ENCODE assay signal across 9 mouse cellular contexts in the genomic region with DNA sequence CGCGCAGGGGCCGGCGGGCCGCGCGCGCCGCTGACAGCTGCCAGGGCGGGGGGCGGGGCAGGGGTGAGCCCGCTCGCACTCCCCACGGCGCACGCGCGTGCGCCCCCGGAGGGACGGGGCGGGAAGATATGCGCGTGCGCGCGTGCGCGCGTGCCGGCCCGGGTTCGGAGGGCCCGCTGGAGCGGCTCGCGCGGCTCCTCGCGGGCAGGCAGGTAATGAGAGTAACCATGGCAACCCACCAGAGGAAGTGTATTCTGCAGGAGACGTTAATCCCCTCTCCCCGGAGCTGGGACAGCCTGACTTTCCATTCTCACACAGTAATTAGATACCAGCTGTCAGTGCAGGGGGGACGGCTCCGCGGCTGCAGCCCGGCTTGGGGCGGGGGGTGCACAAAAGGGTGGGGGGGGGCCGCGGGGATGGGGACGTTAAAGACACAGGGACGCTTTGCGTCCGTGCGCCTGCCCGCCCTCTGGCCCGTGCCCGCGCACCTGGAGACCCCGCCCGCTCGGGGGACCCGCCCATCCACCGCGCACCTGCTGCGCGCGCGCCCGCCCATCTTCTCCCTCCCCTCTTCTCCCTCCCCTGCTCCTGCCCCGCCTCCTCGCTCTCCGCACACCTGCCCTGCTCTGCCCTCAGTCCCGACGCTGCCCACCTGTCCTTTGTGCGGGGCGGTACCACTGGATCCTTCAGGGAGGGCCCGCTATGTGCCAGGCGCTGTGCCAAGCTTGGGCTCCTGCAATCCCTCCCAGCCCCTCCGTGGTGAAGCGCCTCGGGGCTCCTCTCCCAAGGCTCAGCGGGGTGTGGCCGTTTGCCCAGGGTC. TPM values are rescaled to one million over a fixed set of nuclear protein-coding genes. Genes with fewer than 3 reads are reported as not detected.
DNase-seq lines count a peak whose midpoint lies in the region; ATAC-seq and TF ChIP-seq lines count a peak whose summit lies in the region.
"Had no signal": no experiment of that assay in that cellular context is flagged by ENCODE, and none has a peak within 500 bp of the region (broad histone marks: within the 10 kb centered on the region; RNA-seq: fewer than 3 reads in every experiment).

A gene (plus strand): TSS at position 218 of the 820 bp plus-strand sequence.

- H3K4me2 ChIP-seq in embryonic facial prominence, embryonic 12.5 days (replicated peaks): peak within 1 kb of the TSS; percentile 99
- peak within 1 kb of the TSS; percentile 98 for H3K4me2 ChIP-seq in heart, embryonic 13.5 days
- peak within 1 kb of the TSS; percentile 99 for H3K4me2 ChIP-seq in kidney, embryonic 16.5 days (replicated peaks; ENCODE audit: low read depth, low read length)
- H3K4me2 ChIP-seq in liver, embryonic 15.5 days: peak within 1 kb of the TSS; percentile 97
- H3K4me2 ChIP-seq in neural tube, embryonic 12.5 days (replicated peaks): peak within 1 kb of the TSS; percentile 99

- no peak for TF ChIP-seq CTCF in bone marrow, adult 2 months (IDR thresholded peaks at IDR 0.05; ENCODE audit: control insufficient read depth, insufficient read depth, low read length)
- no peak for TF ChIP-seq CTCF in testis, adult 2 months (IDR thresholded peaks at IDR 0.05; ENCODE audit: control insufficient read depth, insufficient read depth, insufficient replicate concordance, low read depth, low read length)

- H3K27ac ChIP-seq in bone marrow, adult 2 months (ENCODE audit: control insufficient read depth, insufficient read depth, low read depth, low read length, poor library complexity): peak within 1 kb of the TSS; percentile 68
- peak within 1 kb of the TSS; percentile 52 for H3K27ac ChIP-seq in embryonic facial prominence, embryonic 12.5 days
- H3K27ac ChIP-seq in heart, embryonic 13.5 days (replicated peaks): peak within 1 kb of the TSS; percentile 96
- peak within 1 kb of the TSS; percentile 54 for H3K27ac ChIP-seq in kidney, embryonic 16.5 days (ENCODE audit: low read length)
- peak within 1 kb of the TSS; percentile 97 for H3K27ac ChIP-seq in liver, embryonic 15.5 days (replicated peaks)
- H3K27ac ChIP-seq in neural tube, embryonic 12.5 days: peak within 1 kb of the TSS; percentile 87
- peak within 1 kb of the TSS; percentile 94 for H3K27ac ChIP-seq in testis, adult 2 months (ENCODE audit: control insufficient read depth, insufficient read depth, low read depth, low read length)

- DNase-seq in CD4-positive, CD25-positive, alpha-beta regulatory T cell, adult 2 months (ENCODE audit: low read depth, low spot score): peak; percentile 86

- peak; percentile 59; the same call in 1 of the 2 replicates for TF ChIP-seq POLR2A in bone marrow, adult 2 months (IDR thresholded peaks at IDR 0.05; ENCODE audit: borderline replicate concordance, control insufficient read depth, low read depth, low read length)
- TF ChIP-seq POLR2A in testis, adult 2 months (IDR thresholded peaks at IDR 0.05; ENCODE audit: control insufficient read depth, low read depth, low read length): no peak

- peak; percentile 60 for ATAC-seq in embryonic facial prominence, embryonic 12.5 days (ENCODE audit: insufficient number of reproducible peaks, insufficient read depth, low FRiP score, low TSS enrichment)
- peak; percentile 44 for ATAC-seq in heart, embryonic 13.5 days (ENCODE audit: extremely low read depth, insufficient number of reproducible peaks, low FRiP score, low TSS enrichment)
- ATAC-seq in kidney, embryonic 16.5 days (ENCODE audit: low FRiP score, low TSS enrichment): peak; percentile 50
- peak; percentile 45 for ATAC-seq in liver, embryonic 15.5 days (ENCODE audit: insufficient read depth)
- ATAC-seq in neural tube, embryonic 12.5 days (ENCODE audit: low FRiP score, low read depth): peak; percentile 81

- H3K4me3 ChIP-seq in bone marrow, adult 2 months (replicated peaks; ENCODE audit: control insufficient read depth, low read depth, low read length): peak within 1 kb of the TSS; percentile 76
- H3K4me3 ChIP-seq in embryonic facial prominence, embryonic 12.5 days: peak within 1 kb of the TSS; percentile 48
- H3K4me3 ChIP-seq in heart, embryonic 13.5 days: peak within 1 kb of the TSS; percentile 74
- H3K4me3 ChIP-seq in kidney, embryonic 16.5 days (ENCODE audit: low read length): peak within 1 kb of the TSS; percentile 66
- H3K4me3 ChIP-seq in liver, embryonic 15.5 days (replicated peaks): peak within 1 kb of the TSS; percentile 72
- H3K4me3 ChIP-seq in neural tube, embryonic 12.5 days: peak within 1 kb of the TSS; percentile 56
- peak within 1 kb of the TSS; percentile 95 for H3K4me3 ChIP-seq in testis, adult 2 months (ENCODE audit: control insufficient read depth, low read depth, low read length)

- no peaks in the 10 kb centered on the region for H3K36me3 ChIP-seq in embryonic facial prominence, embryonic 12.5 days
- no peaks in the 10 kb centered on the region for H3K36me3 ChIP-seq in heart, embryonic 13.5 days
- no peaks in the 10 kb centered on the region for H3K36me3 ChIP-seq in kidney, embryonic 16.5 days (ENCODE audit: insufficient read depth, low read length)
- no peaks in the 10 kb centered on the region for H3K36me3 ChIP-seq in liver, embryonic 15.5 days (replicated peaks)
- H3K36me3 ChIP-seq in neural tube, embryonic 12.5 days: no peaks in the 10 kb centered on the region
- H3K36me3 ChIP-seq in testis, adult 2 months (ENCODE audit: control insufficient read depth, insufficient read depth, low read length): no peaks in the 10 kb centered on the region

- WGBS in bone marrow, adult 2 months: 1% methylated on average over 74 of the region's 83 CpGs
- WGBS in embryonic facial prominence, embryonic 12.5 days: 1% methylated on average over 67 of the region's 83 CpGs
- WGBS in heart, embryonic 13.5 days: 2% methylated on average over 71 of the region's 83 CpGs
- under 1% methylated on average over 78 of the region's 83 CpGs for WGBS in kidney, embryonic 16.5 days
- WGBS in liver, embryonic 15.5 days (ENCODE audit: insufficient replicate concordance): under 1% methylated on average over 76 of the region's 83 CpGs
- 1% methylated on average over 59 of the region's 83 CpGs for WGBS in neural tube, embryonic 12.5 days

- H3K4me1 ChIP-seq in bone marrow, adult 2 months (ENCODE audit: control insufficient read depth, insufficient read depth, low read length): peaks cover 10% of the 10 kb centered on the region
- peaks cover 55% of the 10 kb centered on the region for H3K4me1 ChIP-seq in embryonic facial prominence, embryonic 12.5 days
- peaks cover 68% of the 10 kb centered on the region for H3K4me1 ChIP-seq in heart, embryonic 13.5 days
- H3K4me1 ChIP-seq in kidney, embryonic 16.5 days (ENCODE audit: insufficient read depth, low read length): peaks cover 48% of the 10 kb centered on the region
- H3K4me1 ChIP-seq in liver, embryonic 15.5 days (replicated peaks): peaks cover 93% of the 10 kb centered on the region
- peaks cover 56% of the 10 kb centered on the region for H3K4me1 ChIP-seq in neural tube, embryonic 12.5 days
- peaks cover 18% of the 10 kb centered on the region for H3K4me1 ChIP-seq in testis, adult 2 months (ENCODE audit: control insufficient read depth, insufficient read depth, low read length)

- H3K9ac ChIP-seq in embryonic facial prominence, embryonic 12.5 days: peak within 1 kb of the TSS; percentile 46
- H3K9ac ChIP-seq in heart, embryonic 13.5 days: peak within 1 kb of the TSS; percentile 92
- H3K9ac ChIP-seq in kidney, embryonic 16.5 days (replicated peaks; ENCODE audit: low read length): peak within 1 kb of the TSS; percentile 72
- H3K9ac ChIP-seq in liver, embryonic 15.5 days: peak within 1 kb of the TSS; percentile 90
- H3K9ac ChIP-seq in neural tube, embryonic 12.5 days: peak within 1 kb of the TSS; percentile 81

- peaks cover 21% of the 10 kb centered on the region for H3K27me3 ChIP-seq in embryonic facial prominence, embryonic 12.5 days
- H3K27me3 ChIP-seq in heart, embryonic 13.5 days (replicated peaks): peaks cover 8% of the 10 kb centered on the region; the same call in 1 of the 2 replicates
- no peaks in the 10 kb centered on the region for H3K27me3 ChIP-seq in kidney, embryonic 16.5 days (ENCODE audit: insufficient read depth, low read length)
- H3K27me3 ChIP-seq in liver, embryonic 15.5 days: no peaks in the 10 kb centered on the region
- peaks cover 55% of the 10 kb centered on the region for H3K27me3 ChIP-seq in neural tube, embryonic 12.5 days (replicated peaks)
- H3K27me3 ChIP-seq in testis, adult 2 months (ENCODE audit: control insufficient read depth, insufficient read depth, low read length): no peaks in the 10 kb centered on the region

- H3K9me3 ChIP-seq in embryonic facial prominence, embryonic 12.5 days: no peaks in the 10 kb centered on the region
- H3K9me3 ChIP-seq in heart, embryonic 13.5 days: no peaks in the 10 kb centered on the region
- no peaks in the 10 kb centered on the region for H3K9me3 ChIP-seq in kidney, embryonic 16.5 days (ENCODE audit: low read length)
- no peaks in the 10 kb centered on the region for H3K9me3 ChIP-seq in liver, embryonic 15.5 days (replicated peaks)
- no peaks in the 10 kb centered on the region for H3K9me3 ChIP-seq in neural tube, embryonic 12.5 days

RNA-seq across cellular contexts. Expression of the gene that starts here (rescaled TPM):
- polyA plus RNA-seq in bone marrow, adult 2 months (2011; ENCODE audit: insufficient read depth, insufficient read length, low replicate concordance, missing spikeins): not detected in 2 replicates
- not detected in 2 replicates for polyA plus RNA-seq in embryonic facial prominence, embryonic 12.5 days (2016; fragmentation: Nextera tagmentation; extraction: Ambion mirVana)
- polyA plus RNA-seq in heart, embryonic 13.5 days (2015; fragmentation: Nextera tagmentation; extraction: Ambion mirVana): not detected in 2 replicates
- polyA plus RNA-seq in kidney, embryonic 16.5 days (2015; fragmentation: Nextera tagmentation; extraction: Ambion mirVana): not detected in 2 replicates
- polyA plus RNA-seq in liver, embryonic 15.5 days (2015; fragmentation: Nextera tagmentation; extraction: Ambion mirVana): not detected in 2 replicates
- polyA plus RNA-seq in neural tube, embryonic 12.5 days (2016; fragmentation: Nextera tagmentation; extraction: Ambion mirVana): not detected in 2 replicates
- 1.9 and 4.2 TPM in 2 replicates for polyA plus RNA-seq in testis, adult 2 months (2012; rRNA removed)
- polyA plus RNA-seq: frontal cortex, adult 2 months had no signal

Comparison
In these comparisons a context has a peak if more than half of its experiments do, and no peak if none do; other contexts are left out.
1. Peak in every context shown above with its lines: DNase-seq, ATAC-seq, H3K4me3 ChIP-seq and H3K27ac ChIP-seq.
2. Peak in ATAC-seq, H3K4me3 ChIP-seq, H3K27ac ChIP-seq, H3K9ac ChIP-seq and H3K4me2 ChIP-seq in embryonic facial prominence, embryonic 12.5 days; RNA of the gene not detected or under 1 TPM.
3. Peak in ATAC-seq, H3K4me3 ChIP-seq, H3K27ac ChIP-seq, H3K9ac ChIP-seq and H3K4me2 ChIP-seq in heart, embryonic 13.5 days; RNA of the gene not detected or under 1 TPM.
4. Peak in ATAC-seq, H3K4me3 ChIP-seq, H3K27ac ChIP-seq, H3K9ac ChIP-seq and H3K4me2 ChIP-seq in kidney, embryonic 16.5 days; RNA of the gene not detected or under 1 TPM.
5. Peak in ATAC-seq, H3K4me3 ChIP-seq, H3K27ac ChIP-seq, H3K9ac ChIP-seq and H3K4me2 ChIP-seq in liver, embryonic 15.5 days; RNA of the gene not detected or under 1 TPM.
6. Peak in ATAC-seq, H3K4me3 ChIP-seq, H3K27ac ChIP-seq, H3K9ac ChIP-seq and H3K4me2 ChIP-seq in neural tube, embryonic 12.5 days; RNA of the gene not detected or under 1 TPM.